Mouse (Mus musculus) embryo, embryonic 11 days (tissue): ENCODE results near the gene Skor1.

Source experiments
- DNase-seq: peaks from one replicate; pipeline ENCODE4 v3.0.0-alpha.2; 2015

The Skor1 gene

GRCm38 (mm10) chr9:63148410-63149371, at the start of gene Skor1:
Skor1 (minus strand) TSS chr9:63148961.
- DNase-seq: no peak

- DNase-seq: peak; percentile 49
Observed at GRCm38 (mm10) chr9:63197252-63197651, 48.5 kb upstream of the Skor1 start.

GRCm38 (mm10) chr9:63196114-63196682, 47.4 kb upstream of the Skor1 start:
- DNase-seq: peak; percentile 50

- DNase-seq: no peak
Observed at GRCm38 (mm10) chr9:63195523-63195922, 46.8 kb upstream of the Skor1 start.

GRCm38 (mm10) chr9:63194791-63195190, 46.0 kb upstream of the Skor1 start:
- no peak for DNase-seq

GRCm38 (mm10) chr9:63192809-63193208, 44.0 kb upstream of the Skor1 start:
- no peak for DNase-seq

GRCm38 (mm10) chr9:63187310-63187709, 38.5 kb upstream of the Skor1 start:
- no peak for DNase-seq

- DNase-seq: no peak
Observed at GRCm38 (mm10) chr9:63185249-63185648, 36.5 kb upstream of the Skor1 start.

- no peak for DNase-seq
Observed at GRCm38 (mm10) chr9:63183864-63184263, 35.1 kb upstream of the Skor1 start.

GRCm38 (mm10) chr9:63182306-63182960, 33.7 kb upstream of the Skor1 start:
- peak; percentile 70 for DNase-seq

- DNase-seq: no peak
Observed at GRCm38 (mm10) chr9:63181337-63182178, 32.8 kb upstream of the Skor1 start.

- no peak for DNase-seq
Observed at GRCm38 (mm10) chr9:63178296-63178695, 29.5 kb upstream of the Skor1 start.

- no peak for DNase-seq
Observed at GRCm38 (mm10) chr9:63174001-63174721, 25.4 kb upstream of the Skor1 start.

GRCm38 (mm10) chr9:63171951-63172350, 23.2 kb upstream of the Skor1 start:
- no peak for DNase-seq

- no peak for DNase-seq
Observed at GRCm38 (mm10) chr9:63169127-63169526, 20.4 kb upstream of the Skor1 start.

- DNase-seq: no peak
Observed at GRCm38 (mm10) chr9:63165070-63165469, 16.3 kb upstream of the Skor1 start.

GRCm38 (mm10) chr9:63163756-63164155, 15.0 kb upstream of the Skor1 start:
- DNase-seq: no peak

- DNase-seq: no peak
Observed at GRCm38 (mm10) chr9:63151949-63152348, 3.2 kb upstream of the Skor1 start.

- DNase-seq: peak; percentile 86
Observed at GRCm38 (mm10) chr9:63151072-63151870, 2.5 kb upstream of the Skor1 start.

- DNase-seq: no peak
Observed at GRCm38 (mm10) chr9:63150086-63150800, 1.5 kb upstream of the Skor1 start.
